Mouse (Mus musculus) CH12.LX (cell line): ENCODE measurements around the gene Gm17324. TPM values are rescaled to one million over a fixed set of nuclear protein-coding genes. Genes with fewer than 3 reads are reported as not detected.
A peak's percentile ranks its signal among the peaks of the same experiment; 100 is the strongest.

Source experiments
- DNase-seq: peaks from one replicate; pipeline ENCODE4 v3.0.0-alpha.2; 2013; ENCODE audit errors: extremely low read depth
- H3K27ac ChIP-seq: 2 replicates; pipeline ENCODE4 v1.5.1; 2012; ENCODE audit warnings: low read depth, mild to moderate bottlenecking, control low read depth, moderate library complexity; ENCODE audit not compliant: insufficient read depth
- H3K27me3 ChIP-seq: replicated peaks from 2 replicates; pipeline ENCODE3; 2012; ENCODE audit warnings: inconsistent platforms
- H3K36me3 ChIP-seq, 2 experiments: replicated peaks in 1 of 2; 2 replicates each; pipeline versions ENCODE3 to v1.6.1; 2012; ENCODE audit warnings: inconsistent platforms in 1 of 2, low read length in 1 of 2, mild to moderate bottlenecking in 1 of 2, mixed read lengths in 1 of 2, moderate library complexity in 1 of 2; ENCODE audit not compliant: control insufficient read depth in 1 of 2, insufficient read depth in 1 of 2
- H3K4me1 ChIP-seq, 2 experiments: 2 replicates each; pipeline ENCODE4 v1.6.1; 2012; ENCODE audit warnings: inconsistent platforms in 1 of 2, moderate library complexity in 1 of 2; ENCODE audit not compliant: insufficient read depth in 2 of 2, control insufficient read depth in 1 of 2
- H3K4me2 ChIP-seq: 2 replicates; pipeline ENCODE4 v1.6.1; 2012; ENCODE audit warnings: low read depth, mild to moderate bottlenecking, control low read depth; ENCODE audit not compliant: poor library complexity, insufficient read depth, severe bottlenecking
- H3K4me3 ChIP-seq, 3 experiments: fragments of 150-350 bp in 1 of 3; sonication (generic) in 1 of 3; replicated peaks in 1 of 3; 2 replicates each; pipeline versions ENCODE3 to v1.5.1; 2011 to 2012; ENCODE audit warnings: low read depth in 2 of 3, low read length in 2 of 3, mild to moderate bottlenecking in 2 of 3, moderate library complexity in 2 of 3, control low read depth in 1 of 3, improper control_type of control experiment in 1 of 3, inconsistent platforms in 1 of 3, mixed read lengths in 1 of 3; ENCODE audit not compliant: poor library complexity in 1 of 3
- H3K79me2 ChIP-seq: replicated peaks from 2 replicates; pipeline ENCODE4 v1.6.1; 2012; ENCODE audit warnings: mild to moderate bottlenecking, moderate library complexity; ENCODE audit not compliant: control insufficient read depth, poor library complexity, insufficient read depth, severe bottlenecking; ENCODE audit errors: extremely low read depth
- H3K9ac ChIP-seq: 2 replicates; pipeline ENCODE4 v1.6.1; 2012; ENCODE audit warnings: low read depth, mild to moderate bottlenecking, control low read depth, moderate library complexity; ENCODE audit not compliant: insufficient read depth
- H3K9me3 ChIP-seq: replicated peaks from 2 replicates; pipeline ENCODE3; 2012; ENCODE audit warnings: low read length, inconsistent platforms, mixed read lengths
- BHLHE40 ChIP-seq: IDR thresholded peaks from 2 replicates; pipeline ENCODE4 v1.6.1; 2011; ENCODE audit warnings: mild to moderate bottlenecking, low read depth, low read length, improper control_type of control experiment
- GABPA ChIP-seq: IDR thresholded peaks from 2 replicates; pipeline ENCODE4 v1.6.1; 2012; ENCODE audit warnings: low read depth, low read length, improper control_type of control experiment, inconsistent platforms; ENCODE audit not compliant: insufficient replicate concordance
- KAT2A ChIP-seq: IDR thresholded peaks from 2 replicates; pipeline ENCODE4 v1.6.1; 2012; ENCODE audit warnings: low read length, improper control_type of control experiment, inconsistent platforms; ENCODE audit not compliant: insufficient replicate concordance
- RAD21 ChIP-seq: IDR thresholded peaks from 2 replicates; pipeline ENCODE4 v1.6.1; 2011; ENCODE audit warnings: low read depth, mild to moderate bottlenecking, low read length, improper control_type of control experiment, moderate library complexity
- dilution Hi-C: fragments of 300-500 bp; cut with MboI; formaldehyde crosslinking; loops from 2 replicates; pipeline ENCODE4 v1.14.3; 2020; ENCODE audit warnings: low sequenced_read_pairs; ENCODE audit not compliant: extremely low pct_unique_long_range_greater_than_20kb, extremely low pct_ligation_motif_present
- in situ Hi-C: fragments of 300-500 bp; cut with MboI; formaldehyde crosslinking; loops from 3 replicates; pipeline ENCODE4 v1.14.3; 2019; ENCODE audit warnings: low sequenced_read_pairs, low pct_ligation_motif_present, low pct_unique_long_range_greater_than_20kb, mixed read lengths
- polyA plus RNA-seq: library from polyadenylated mRNA; unstranded; fragments of >175 nt; gene quantifications from 2 replicates; pipeline ENCODE4 v1.2.1, GENCODE M21; 2012; ENCODE audit warnings: low read depth; ENCODE audit not compliant: insufficient read length
- total RNA-seq, 2 experiments: library from RNA; depleted of rRNA; stranded (reverse); fragments of 300-350 nt in 1 of 2; fragments of >200 nt in 1 of 2; gene quantifications; 2 replicates each; pipeline ENCODE4 v1.2.3; 2012 to 2014

Gene Gm17324
- total and polyA plus RNA-seq, 3 experiments = 0.55 TPM; not detected in 2

DNA sequence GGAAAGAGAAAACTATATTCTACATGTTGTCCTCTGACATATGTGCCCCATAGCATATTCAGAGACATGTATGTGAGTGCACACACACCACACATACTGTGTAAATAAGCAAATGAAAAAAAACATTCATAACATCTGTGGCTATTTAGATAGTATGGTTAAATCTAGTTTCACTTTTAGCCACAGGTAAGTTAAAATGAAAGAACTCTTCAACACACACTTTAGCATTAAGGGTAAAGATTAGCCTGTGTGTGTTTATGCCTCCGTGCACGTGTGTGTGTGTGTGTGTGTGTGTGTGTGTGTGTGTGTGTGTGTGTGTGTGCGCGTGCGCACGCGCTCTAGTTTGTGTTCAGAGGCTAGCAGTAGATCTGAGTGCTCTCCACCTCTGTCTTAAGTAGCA is 47.0 kb downstream of the Gm17324 start:
- dilution Hi-C loops = no loop called here
- Histone ChIP-seq H3K79me2 (no peaks in the 10 kb centered on the region), H3K27ac (no peak overlapping the region), H3K4me1 (peaks cover 0 to 2% of the 10 kb centered on the region in 2 experiments; a peak in 1 of 4 replicates), H3K9ac (no peak overlapping the region), H3K9me3 (no peaks in the 10 kb centered on the region), H3K27me3 (no peaks in the 10 kb centered on the region), H3K4me2 (no peak overlapping the region; the same call in 1 of the 2 replicates), H3K36me3 (no peaks in the 10 kb centered on the region), H3K4me3 (no peak overlapping the region)
- TF ChIP-seq RAD21 (no peak), GABPA (no peak), BHLHE40 (peak; percentile 58)
- DNase-seq = no peak
- in situ Hi-C loops = no loop called here

GRCm38 (mm10) chr9:78400570-78400969 is 48.0 kb downstream of the Gm17324 start:
- dilution Hi-C loops = no loop called here
- Histone ChIP-seq H3K9ac (no peak overlapping the region), H3K27me3 (no peaks in the 10 kb centered on the region), H3K4me3 (no peak overlapping the region), H3K27ac (no peak overlapping the region), H3K9me3 (peaks cover 4% of the 10 kb centered on the region), H3K79me2 (no peaks in the 10 kb centered on the region), H3K4me1 (peaks cover 0 to 2% of the 10 kb centered on the region in 2 experiments; a peak in 1 of 4 replicates), H3K36me3 (no peaks in the 10 kb centered on the region), H3K4me2 (no peak overlapping the region)
- no peak for DNase-seq
- in situ Hi-C loops = no loop called here
- no peak for TF ChIP-seq KAT2A

Other genes with a start within 250 kb of the Gm17324 start
- gene Gsta1, start 218.1 kb downstream of the Gm17324 start, total RNA-seq (2012; rRNA removed) = not detected in 2 replicates
- gene Gsta1, start 218.1 kb downstream of the Gm17324 start, total RNA-seq (2014; rRNA removed) = not detected in 2 replicates
- not detected in 2 replicates for gene Gsta1, start 218.1 kb downstream of the Gm17324 start, polyA plus RNA-seq
- gene Gm3776, start 191.7 kb downstream of the Gm17324 start, total RNA-seq (2012; rRNA removed) = not detected in 2 replicates
- gene Gm3776, start 191.7 kb downstream of the Gm17324 start, total RNA-seq (2014; rRNA removed) = not detected in 2 replicates
- not detected in 2 replicates for gene Gm3776, start 191.7 kb downstream of the Gm17324 start, polyA plus RNA-seq
- not detected in 2 replicates for gene Gm10639, start 158.9 kb downstream of the Gm17324 start, total RNA-seq (2012; rRNA removed)
- gene Gm10639, start 158.9 kb downstream of the Gm17324 start, total RNA-seq (2014; rRNA removed) = not detected in 2 replicates
- not detected in 2 replicates for gene Gm10639, start 158.9 kb downstream of the Gm17324 start, polyA plus RNA-seq
- not detected in 2 replicates for gene Omt2a, start 134.0 kb downstream of the Gm17324 start, total RNA-seq (2012; rRNA removed)
- not detected in 2 replicates for gene Omt2a, start 134.0 kb downstream of the Gm17324 start, total RNA-seq (2014; rRNA removed)
- not detected in 2 replicates for gene Omt2a, start 134.0 kb downstream of the Gm17324 start, polyA plus RNA-seq
- gene Omt2b, start 121.2 kb downstream of the Gm17324 start, total RNA-seq (2012; rRNA removed) = not detected in 2 replicates
- gene Omt2b, start 121.2 kb downstream of the Gm17324 start, total RNA-seq (2014; rRNA removed) = not detected in 2 replicates
- gene Omt2b, start 121.2 kb downstream of the Gm17324 start, polyA plus RNA-seq = not detected in 2 replicates
- gene Gsta2, start 93.0 kb downstream of the Gm17324 start, total RNA-seq (2012; rRNA removed) = not detected in 2 replicates
- not detected in 2 replicates for gene Gsta2, start 93.0 kb downstream of the Gm17324 start, total RNA-seq (2014; rRNA removed)
- not detected in 2 replicates for gene Gsta2, start 93.0 kb downstream of the Gm17324 start, polyA plus RNA-seq
- not detected in 2 replicates for gene Dppa5a, start 80.6 kb downstream of the Gm17324 start, total RNA-seq (2012; rRNA removed)
- not detected in 2 replicates for gene Dppa5a, start 80.6 kb downstream of the Gm17324 start, total RNA-seq (2014; rRNA removed)
- gene Dppa5a, start 80.6 kb downstream of the Gm17324 start, polyA plus RNA-seq = not detected in 2 replicates
- gene Ooep, start 70.1 kb downstream of the Gm17324 start, total RNA-seq (2012; rRNA removed) = not detected in 2 replicates
- not detected in 2 replicates for gene Ooep, start 70.1 kb downstream of the Gm17324 start, total RNA-seq (2014; rRNA removed)
- not detected in 2 replicates for gene Ooep, start 70.1 kb downstream of the Gm17324 start, polyA plus RNA-seq
- not detected in 2 replicates for gene Ddx43, start 53.0 kb downstream of the Gm17324 start, total RNA-seq (2012; rRNA removed)
- not detected in 2 replicates for gene Ddx43, start 53.0 kb downstream of the Gm17324 start, total RNA-seq (2014; rRNA removed)
- not detected in 2 replicates for gene Ddx43, start 53.0 kb downstream of the Gm17324 start, polyA plus RNA-seq
- not detected in 2 replicates for gene Cgas, start 5.5 kb downstream of the Gm17324 start, total RNA-seq (2012; rRNA removed)
- gene Cgas, start 5.5 kb downstream of the Gm17324 start, total RNA-seq (2014; rRNA removed) = not detected in 2 replicates
- not detected in 2 replicates for gene Cgas, start 5.5 kb downstream of the Gm17324 start, polyA plus RNA-seq
- gene Mto1, start 578 bp downstream of the Gm17324 start, total RNA-seq (2012; rRNA removed) = 21.5 and 22.9 TPM in 2 replicates
- 21.5 and 22.5 TPM in 2 replicates for gene Mto1, start 578 bp downstream of the Gm17324 start, total RNA-seq (2014; rRNA removed)
- gene Mto1, start 578 bp downstream of the Gm17324 start, polyA plus RNA-seq = 13.8 and 14.2 TPM in 2 replicates
- gene Eef1a1, start 40.4 kb upstream of the Gm17324 start, total RNA-seq (2012; rRNA removed) = 14,448 and 18,409 TPM in 2 replicates
- gene Eef1a1, start 40.4 kb upstream of the Gm17324 start, total RNA-seq (2014; rRNA removed) = 21,026 and 21,314 TPM in 2 replicates
- 11,979 and 12,362 TPM in 2 replicates for gene Eef1a1, start 40.4 kb upstream of the Gm17324 start, polyA plus RNA-seq
- gene Slc17a5, start 139.3 kb upstream of the Gm17324 start, total RNA-seq (2012; rRNA removed) = 6.7 and 7.6 TPM in 2 replicates
- 4.9 and 5.7 TPM in 2 replicates for gene Slc17a5, start 139.3 kb upstream of the Gm17324 start, total RNA-seq (2014; rRNA removed)
- gene Slc17a5, start 139.3 kb upstream of the Gm17324 start, polyA plus RNA-seq = 7.0 and 7.6 TPM in 2 replicates
- 0.13 and 0.21 TPM in 2 replicates for gene Cd109, start 166.8 kb upstream of the Gm17324 start, total RNA-seq (2012; rRNA removed)
- gene Cd109, start 166.8 kb upstream of the Gm17324 start, total RNA-seq (2014; rRNA removed) = 0.52 and 0.62 TPM in 2 replicates
- 0.65 and 0.73 TPM in 2 replicates for gene Cd109, start 166.8 kb upstream of the Gm17324 start, polyA plus RNA-seq